Mouse (Mus musculus): ENCODE results near the gene Rnf43.

Gene Rnf43

GRCm38 (mm10) chr11:87678545-87678944 lies 16.0 kb downstream of the Rnf43 start:
- DNase-seq, result no peak

- DNase-seq, result no peak
Measured at GRCm38 (mm10) chr11:87678976-87679375, 16.5 kb downstream of the Rnf43 start.

- no peak for DNase-seq
Measured at GRCm38 (mm10) chr11:87680786-87681185, 18.3 kb downstream of the Rnf43 start.

GRCm38 (mm10) chr11:87682096-87682495 lies 19.6 kb downstream of the Rnf43 start:
- no peak for DNase-seq

- DNase-seq, result no peak
Measured at GRCm38 (mm10) chr11:87682838-87683571, 20.5 kb downstream of the Rnf43 start.

GRCm38 (mm10) chr11:87686407-87686806 lies 23.9 kb downstream of the Rnf43 start:
- no peak for DNase-seq

- DNase-seq, result no peak
Measured at GRCm38 (mm10) chr11:87687246-87688225, 25.0 kb downstream of the Rnf43 start.

GRCm38 (mm10) chr11:87688478-87689203 lies 26.1 kb downstream of the Rnf43 start:
- DNase-seq, result no peak

GRCm38 (mm10) chr11:87689402-87689808 lies 26.9 kb downstream of the Rnf43 start:
- peak; percentile 14 for DNase-seq

GRCm38 (mm10) chr11:87690054-87690740 lies 27.7 kb downstream of the Rnf43 start:
- no peak for DNase-seq

GRCm38 (mm10) chr11:87697131-87697682 lies 34.7 kb downstream of the Rnf43 start:
- DNase-seq, result no peak

GRCm38 (mm10) chr11:87698126-87698525 lies 35.6 kb downstream of the Rnf43 start:
- DNase-seq, result no peak

GRCm38 (mm10) chr11:87701108-87701507 lies 38.6 kb downstream of the Rnf43 start:
- no peak for DNase-seq

- DNase-seq, result no peak
Measured at GRCm38 (mm10) chr11:87701877-87702620, 39.5 kb downstream of the Rnf43 start.

- DNase-seq, result no peak
Measured at GRCm38 (mm10) chr11:87703654-87704053, 41.1 kb downstream of the Rnf43 start.

GRCm38 (mm10) chr11:87704289-87704688 lies 41.8 kb downstream of the Rnf43 start:
- DNase-seq, result no peak

- DNase-seq, result no peak
Measured at GRCm38 (mm10) chr11:87707570-87707969, 45.0 kb downstream of the Rnf43 start.

GRCm38 (mm10) chr11:87708979-87709378 lies 46.5 kb downstream of the Rnf43 start:
- no peak for DNase-seq

- no peak for DNase-seq
Measured at GRCm38 (mm10) chr11:87709513-87710261, 47.2 kb downstream of the Rnf43 start.

GRCm38 (mm10) chr11:87710262-87710615 lies 47.7 kb downstream of the Rnf43 start:
- DNase-seq, result no peak

- no peak for DNase-seq
Measured at GRCm38 (mm10) chr11:87712188-87712587, 49.7 kb downstream of the Rnf43 start.

Data from right cerebral cortex, postnatal 4 days (tissue).